Mouse (Mus musculus): Measurements from ENCODE around the gene Atp5e.

GRCm38 (mm10) chr2:174436916-174437696 lies 26.8 kb downstream of the Atp5e start:
- TF ChIP-seq MEF2A (IDR thresholded peaks at IDR 0.05; ENCODE audit: borderline replicate concordance, low read depth, low read length) (no peak), CHD1 (IDR thresholded peaks at IDR 0.05; ENCODE audit: low read depth, low read length) (no peak), POLR2A (IDR thresholded peaks at IDR 0.05; ENCODE audit: low read depth, low read length) (no peak), SMC3 (IDR thresholded peaks at IDR 0.05; ENCODE audit: low read depth, low read length) (no peak), ZC3H11A (IDR thresholded peaks at IDR 0.05; ENCODE audit: low read depth, low read length) (no peak), MAX (IDR thresholded peaks at IDR 0.05; ENCODE audit: low read length) (no peak), GABPA (IDR thresholded peaks at IDR 0.05; ENCODE audit: insufficient replicate concordance, low read depth, low read length) (no peak), TCF12 (IDR thresholded peaks at IDR 0.05; ENCODE audit: low read depth, low read length) (no peak), CTCF (conservative IDR thresholded peaks at IDR 0.05 in 1 of 2, IDR thresholded peaks at IDR 0.05 in 1 of 2; ENCODE audit: low read depth in 2 of 2, low read length in 2 of 2) (no peak), ELF1 (IDR thresholded peaks at IDR 0.05; ENCODE audit: low read depth, low read length) (no peak), MXI1 (IDR thresholded peaks at IDR 0.05; ENCODE audit: low read depth, low read length) (no peak)
